Mouse (Mus musculus) lung, adult 2 months (tissue): Measurements from ENCODE around the gene Gm5475.

Experiments
- CTCF ChIP-seq: fragments of 200-500 bp; IDR thresholded peaks from 2 replicates; pipeline ENCODE4 v1.5.1; 2011; ENCODE audit warnings: mild to moderate bottlenecking, low read length, control low read depth; ENCODE audit not compliant: insufficient read depth
- POLR2A ChIP-seq: fragments of 200-500 bp; IDR thresholded peaks from 2 replicates; pipeline ENCODE4 v1.6.1; 2011; ENCODE audit warnings: low read depth, mild to moderate bottlenecking, control low read depth, low read length, borderline replicate concordance; ENCODE audit errors: extremely low read depth

- TF ChIP-seq CTCF (no peak), POLR2A (no peak)
These were observed 2.6 kb upstream of the Gm5475 start for GRCm38 (mm10) chr15:100419311-100419710.
